ENCODE assay signal across 8 mouse cellular contexts in the genomic region with DNA sequence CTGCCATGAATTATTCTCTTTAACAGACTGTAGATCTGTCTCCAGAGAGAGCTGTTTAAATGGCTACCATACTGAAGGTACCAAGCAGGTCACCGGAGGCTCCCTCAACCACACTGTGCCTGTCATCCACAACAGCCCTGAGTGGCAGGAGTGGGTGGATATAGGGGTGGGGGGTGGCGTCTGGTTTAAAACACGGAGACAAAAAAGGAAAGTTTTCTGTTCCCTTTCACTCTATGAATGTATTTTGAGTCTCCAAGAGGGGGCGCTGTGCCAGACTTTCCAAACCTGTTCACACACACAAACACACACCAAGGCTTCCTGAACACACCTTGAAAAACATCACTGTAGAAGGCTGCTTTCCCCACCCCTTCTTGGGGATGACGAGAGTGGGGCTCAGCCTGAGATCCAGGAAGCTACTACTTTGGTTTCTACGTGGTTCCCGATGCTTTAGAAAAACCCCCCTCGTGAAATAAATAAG. TPM values are rescaled to one million over a fixed set of nuclear protein-coding genes. Genes with fewer than 3 reads are reported as not detected.
DNase-seq lines count a peak whose midpoint lies in the region; ATAC-seq and TF ChIP-seq lines count a peak whose summit lies in the region.

No protein-coding gene starts in this region.

- no peaks in the 10 kb centered on the region for H3K9me3 ChIP-seq in E14TG2a.4 (ENCODE audit: low read length)
- no peaks in the 10 kb centered on the region for H3K9me3 ChIP-seq in hindbrain, embryonic 12.5 days (replicated peaks)
- H3K9me3 ChIP-seq in midbrain, embryonic 15.5 days: no peaks in the 10 kb centered on the region

- peak; percentile 62 for ATAC-seq in hindbrain, embryonic 12.5 days (ENCODE audit: low FRiP score)
- peak; percentile 68 for ATAC-seq in midbrain, embryonic 15.5 days (replicated peaks)
- no peak for ATAC-seq in megakaryocyte-erythroid progenitor cell, adult 5-6 weeks (replicated peaks; ENCODE audit: low FRiP score, low TSS enrichment, poor library complexity, severe bottlenecking)

- DNase-seq in kidney, postnatal 4 days: peak; percentile 36 to 51
- no peak for DNase-seq in kidney, adult 11 months
- DNase-seq in adipocyte (ENCODE audit: low spot score): peak; percentile 66
- DNase-seq in gastrocnemius, adult 8-10 months (ENCODE audit: low spot score in 2 of 2): no peak

- TF ChIP-seq CTCF in E14TG2a.4 (conservative IDR thresholded peaks at IDR 0.05; ENCODE audit: low read length): peak; percentile 43

- peaks cover 2% of the 10 kb centered on the region; the same call in 1 of the 2 replicates for H3K27me3 ChIP-seq in E14TG2a.4 (ENCODE audit: insufficient read depth, low read length)
- no peaks in the 10 kb centered on the region for H3K27me3 ChIP-seq in hindbrain, embryonic 12.5 days
- no peaks in the 10 kb centered on the region for H3K27me3 ChIP-seq in midbrain, embryonic 15.5 days (replicated peaks)

- no peak overlapping the region for H3K4me2 ChIP-seq in hindbrain, embryonic 12.5 days (replicated peaks)
- H3K4me2 ChIP-seq in midbrain, embryonic 15.5 days: 0 out of 2 replicates have a peak overlapping the region, but pooled peaks have one; percentile 50

- H3K27ac ChIP-seq in hindbrain, embryonic 12.5 days: no peak overlapping the region
- H3K27ac ChIP-seq in midbrain, embryonic 15.5 days: peak overlapping the region; percentile 74; the same call in 1 of the 2 replicates

- H3K4me3 ChIP-seq in E14TG2a.4 (replicated peaks; ENCODE audit: low read length): no peak overlapping the region
- H3K4me3 ChIP-seq in hindbrain, embryonic 12.5 days: no peak overlapping the region
- H3K4me3 ChIP-seq in midbrain, embryonic 15.5 days: no peak overlapping the region

- H3K4me1 ChIP-seq in E14TG2a.4 (replicated peaks; ENCODE audit: low read depth, low read length): peaks cover 27% of the 10 kb centered on the region
- H3K4me1 ChIP-seq in hindbrain, embryonic 12.5 days: peaks cover 14% of the 10 kb centered on the region
- H3K4me1 ChIP-seq in midbrain, embryonic 15.5 days: peaks cover 7% of the 10 kb centered on the region

- 61% methylated on average over 8 of the region's 8 CpGs for WGBS in hindbrain, embryonic 12.5 days
- WGBS in midbrain, embryonic 15.5 days: 66% methylated on average over 8 of the region's 8 CpGs

- H3K36me3 ChIP-seq in E14TG2a.4 (ENCODE audit: insufficient read depth, low read length): peaks cover 30% of the 10 kb centered on the region
- H3K36me3 ChIP-seq in hindbrain, embryonic 12.5 days: no peaks in the 10 kb centered on the region
- no peaks in the 10 kb centered on the region for H3K36me3 ChIP-seq in midbrain, embryonic 15.5 days (replicated peaks)

- H3K9ac ChIP-seq in hindbrain, embryonic 12.5 days: no peak overlapping the region
- H3K9ac ChIP-seq in midbrain, embryonic 15.5 days: no peak overlapping the region

RNA-seq across cellular contexts. Expression of gene Adcy5, which starts 43.5 kb away (rescaled TPM):
- 4.4 and 4.5 TPM in 2 replicates for polyA plus RNA-seq in hindbrain, embryonic 12.5 days (2016; fragmentation: Nextera tagmentation; extraction: Ambion mirVana)
- polyA plus RNA-seq in midbrain, embryonic 15.5 days (2015; fragmentation: Nextera tagmentation; extraction: Ambion mirVana): 8.7 and 9.1 TPM in 2 replicates
- not detected in 2 replicates for total RNA-seq in megakaryocyte-erythroid progenitor cell, adult 5-6 weeks (2014; fragmentation: Nextera tagmentation)
- not detected in 2 replicates for total RNA-seq in megakaryocyte-erythroid progenitor cell, adult 5-6 weeks (2017)
- total RNA-seq in gastrocnemius, adult 8-10 months (2022): 1 to 10 TPM; 1.2 to 2.9 (median 1.9) TPM

Comparison
In these comparisons a context has a peak if more than half of its experiments do, and no peak if none do; other contexts are left out.
1. DNase-seq: peak in kidney, postnatal 4 days (2 of 2) and adipocyte (single experiment); none in kidney, adult 11 months (single experiment) and gastrocnemius, adult 8-10 months (0 of 2).